Mouse (Mus musculus): ENCODE data around the gene Dguok.

The Dguok gene

GRCm38 (mm10) chr6:83506258-83507167, at the start of gene Dguok:
Gene Dguok (minus strand): TSS chr6:83506969.
- DNase-seq: peak; percentile 98

GRCm38 (mm10) chr6:83555972-83556371, 49.2 kb upstream of the Dguok start:
- no peak for DNase-seq

- no peak for DNase-seq
These were observed 41.6 kb upstream of the Dguok start for GRCm38 (mm10) chr6:83548346-83548745.

GRCm38 (mm10) chr6:83545778-83546177, 39.0 kb upstream of the Dguok start:
- no peak for DNase-seq

- DNase-seq: peak; percentile 60 to 68
These were observed 35.1 kb upstream of the Dguok start for GRCm38 (mm10) chr6:83541756-83542456.

GRCm38 (mm10) chr6:83540017-83540416, 33.2 kb upstream of the Dguok start:
- DNase-seq: no peak

GRCm38 (mm10) chr6:83536795-83537059, 30.0 kb upstream of the Dguok start:
- DNase-seq: no peak

GRCm38 (mm10) chr6:83536028-83536794, 29.4 kb upstream of the Dguok start, which contains the start of gene Actg2:
Gene Actg2 (minus strand): TSS chr6:83536265.
- DNase-seq: no peak

- DNase-seq: peak; percentile 74 to 79
These were observed 25.8 kb upstream of the Dguok start for GRCm38 (mm10) chr6:83532608-83533007.

- peak; percentile 57 for DNase-seq
These were observed 16.4 kb upstream of the Dguok start for GRCm38 (mm10) chr6:83523194-83523593.

GRCm38 (mm10) chr6:83521784-83522183, 15.0 kb upstream of the Dguok start:
- no peak for DNase-seq

GRCm38 (mm10) chr6:83518637-83519036, 11.9 kb upstream of the Dguok start:
- DNase-seq: no peak

GRCm38 (mm10) chr6:83515172-83515571, 8.4 kb upstream of the Dguok start:
- DNase-seq: no peak

GRCm38 (mm10) chr6:83512495-83512894, 5.7 kb upstream of the Dguok start:
- DNase-seq: peak; percentile 59 to 81

GRCm38 (mm10) chr6:83510210-83510609, 3.4 kb upstream of the Dguok start:
- DNase-seq: peak in 1 of 2 experiments; percentile 70

GRCm38 (mm10) chr6:83509442-83509841, 2.7 kb upstream of the Dguok start:
- peak; percentile 87 to 90 for DNase-seq

GRCm38 (mm10) chr6:83507168-83507546, 388 bp upstream of the Dguok start:
- DNase-seq: no peak

GRCm38 (mm10) chr6:83505554-83505953, 1.2 kb downstream of the Dguok start:
- no peak for DNase-seq

- no peak for DNase-seq
These were observed 3.4 kb downstream of the Dguok start for GRCm38 (mm10) chr6:83503361-83503760.

GRCm38 (mm10) chr6:83502656-83503055, 4.1 kb downstream of the Dguok start:
- DNase-seq: peak; percentile 59 to 60

- DNase-seq: peak in 1 of 2 experiments; percentile 54
These were observed 5.1 kb downstream of the Dguok start for GRCm38 (mm10) chr6:83501524-83502310.

- no peak for DNase-seq
These were observed 6.3 kb downstream of the Dguok start for GRCm38 (mm10) chr6:83500462-83500861.
